Mouse (Mus musculus) kidney, embryonic 16.5 days (tissue): ENCODE data around the gene AI593442. TPM values are rescaled to one million over a fixed set of nuclear protein-coding genes. Genes with fewer than 3 reads are reported as not detected.

ENCODE experiments used
- ATAC-seq: fragments of 200-750 bp; cut with Nextera tagmentation; 2 replicates; pipeline ENCODE4 v1.8.0; 2017; ENCODE audit warnings: moderate TSS enrichment; ENCODE audit not compliant: low FRiP score, low TSS enrichment
- H3K27ac ChIP-seq: fragments of 300-500 bp; sonication (generic); 2 replicates; pipeline ENCODE4 v1.5.1; 2014; ENCODE audit warnings: low read length
- H3K27me3 ChIP-seq: fragments of 300-500 bp; sonication (generic); 2 replicates; pipeline ENCODE4 v1.6.1; 2014; ENCODE audit warnings: low read length, control low read depth, mixed read lengths; ENCODE audit not compliant: insufficient read depth
- H3K36me3 ChIP-seq: fragments of 300-500 bp; sonication (generic); 2 replicates; pipeline ENCODE4 v1.6.1; 2014; ENCODE audit warnings: low read length, control low read depth, mixed read lengths; ENCODE audit not compliant: insufficient read depth
- H3K4me1 ChIP-seq: fragments of 300-500 bp; sonication (generic); 2 replicates; pipeline ENCODE4 v1.6.1; 2014; ENCODE audit warnings: low read length, control low read depth, mixed read lengths; ENCODE audit not compliant: insufficient read depth
- H3K4me2 ChIP-seq: fragments of 300-500 bp; sonication (generic); replicated peaks from 2 replicates; pipeline ENCODE4 v1.6.1; 2014; ENCODE audit warnings: low read depth, low read length
- H3K4me3 ChIP-seq: fragments of 300-500 bp; sonication (generic); 2 replicates; pipeline ENCODE4 v1.5.1; 2014; ENCODE audit warnings: mild to moderate bottlenecking, low read length
- H3K9ac ChIP-seq: fragments of 300-500 bp; sonication (generic); replicated peaks from 2 replicates; pipeline ENCODE4 v1.6.1; 2014; ENCODE audit warnings: low read length
- H3K9me3 ChIP-seq: fragments of 300-500 bp; sonication (generic); 2 replicates; pipeline ENCODE4 v1.6.1; 2016; ENCODE audit warnings: low read length, control low read depth
- WGBS: fragments of 180-500 bp; shearing (Covaris S2); extraction: QIAGEN DNeasy Blood & Tissue Kit; methylation state at CpG from one replicate; pipeline ENCODE4 v1.1.7; 2014; 5-methylcytosine and 5-hydroxymethylcytosine counted together
- polyA plus RNA-seq: library from polyadenylated mRNA; unstranded; fragments of >200 nt; fragmentation: Nextera tagmentation; extraction: Ambion mirVana; gene quantifications from 2 replicates; pipeline ENCODE4 v1.2.1, GENCODE M21; 2015

AI593442 gene
- 0.24 and 0.26 TPM in 2 replicates for polyA plus RNA-seq

DNA sequence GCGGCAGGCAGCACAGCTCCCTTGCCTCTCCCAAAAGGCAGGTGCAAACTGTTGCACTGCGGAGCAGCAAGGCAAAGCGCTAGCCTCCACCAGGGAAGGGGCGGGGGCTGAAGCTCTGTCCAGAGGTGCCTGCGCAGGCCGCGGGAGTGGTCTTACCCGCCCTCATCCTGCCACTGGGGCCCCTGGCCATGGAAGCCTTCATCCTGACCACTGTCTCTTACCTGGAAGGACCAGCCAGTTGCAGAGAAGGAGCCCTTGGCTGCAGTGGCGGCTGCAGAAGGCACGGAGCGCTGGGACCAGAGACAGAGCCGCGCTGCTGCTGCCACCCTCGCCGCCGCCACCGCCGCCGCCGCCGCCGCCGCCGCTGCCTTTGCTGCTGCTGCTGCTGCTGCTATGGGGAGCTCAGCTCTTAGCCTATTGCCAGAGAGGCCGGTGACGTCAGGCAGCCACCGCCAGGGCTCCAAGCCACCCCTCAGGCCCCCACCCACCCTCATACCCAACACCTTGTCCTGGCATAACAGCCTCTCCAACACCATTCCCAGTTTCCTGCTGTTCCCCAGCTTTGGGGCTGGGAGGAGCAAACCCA, at the start of gene AI593442:
TSS of gene AI593442 (minus strand) at position 419 of the 586 bp plus-strand sequence.
- under 1% methylated on average over 27 of the region's 27 CpGs for WGBS
- Histone ChIP-seq H3K9ac (0 out of 2 replicates have a peak within 1 kb of the TSS, but pooled peaks have one; percentile 8), H3K4me1 (peaks cover 7% of the 10 kb centered on the region), H3K9me3 (no peaks in the 10 kb centered on the region), H3K36me3 (no peaks in the 10 kb centered on the region), H3K27ac (no peak within 1 kb of the TSS), H3K4me3 (peak within 1 kb of the TSS; percentile 44), H3K4me2 (peak within 1 kb of the TSS; percentile 58), H3K27me3 (peaks cover 40% of the 10 kb centered on the region)
- peak; percentile 81 for ATAC-seq

GRCm38 (mm10) chr9:52728806-52729205, 49.2 kb upstream of the AI593442 start:
- H3K9me3 ChIP-seq = no peaks in the 10 kb centered on the region
- no peaks in the 10 kb centered on the region for H3K36me3 ChIP-seq
- WGBS = 79% methylated on average over 5 of the region's 5 CpGs
- no peak overlapping the region for H3K9ac ChIP-seq
- no peak overlapping the region for H3K27ac ChIP-seq
- no peak overlapping the region for H3K4me2 ChIP-seq
- H3K4me1 ChIP-seq = no peaks in the 10 kb centered on the region
- no peaks in the 10 kb centered on the region for H3K27me3 ChIP-seq
- H3K4me3 ChIP-seq = no peak overlapping the region
- ATAC-seq = no peak

- WGBS = 83% methylated on average over 1 of the region's 1 CpGs
- H3K4me2 ChIP-seq = no peak overlapping the region
- ATAC-seq = no peak
These were observed 43.0 kb upstream of the AI593442 start for GRCm38 (mm10) chr9:52722626-52723025.

GRCm38 (mm10) chr9:52719562-52719961, 40.0 kb upstream of the AI593442 start:
- Histone ChIP-seq H3K4me1 (no peaks in the 10 kb centered on the region), H3K4me2 (no peak overlapping the region), H3K27ac (no peak overlapping the region), H3K9ac (no peak overlapping the region), H3K36me3 (no peaks in the 10 kb centered on the region), H3K9me3 (no peaks in the 10 kb centered on the region), H3K27me3 (no peaks in the 10 kb centered on the region), H3K4me3 (no peak overlapping the region)
- ATAC-seq = no peak
- 40% methylated on average over 2 of the region's 2 CpGs for WGBS

More at GRCm38 (mm10) chr9:52722626-52723025, 43.0 kb upstream of the AI593442 start:
- Histone ChIP-seq H3K27me3 (no peaks in the 10 kb centered on the region), H3K27ac (no peak overlapping the region), H3K36me3 (no peaks in the 10 kb centered on the region), H3K9me3 (no peaks in the 10 kb centered on the region), H3K9ac (no peak overlapping the region), H3K4me1 (no peaks in the 10 kb centered on the region), H3K4me3 (no peak overlapping the region)

DNA sequence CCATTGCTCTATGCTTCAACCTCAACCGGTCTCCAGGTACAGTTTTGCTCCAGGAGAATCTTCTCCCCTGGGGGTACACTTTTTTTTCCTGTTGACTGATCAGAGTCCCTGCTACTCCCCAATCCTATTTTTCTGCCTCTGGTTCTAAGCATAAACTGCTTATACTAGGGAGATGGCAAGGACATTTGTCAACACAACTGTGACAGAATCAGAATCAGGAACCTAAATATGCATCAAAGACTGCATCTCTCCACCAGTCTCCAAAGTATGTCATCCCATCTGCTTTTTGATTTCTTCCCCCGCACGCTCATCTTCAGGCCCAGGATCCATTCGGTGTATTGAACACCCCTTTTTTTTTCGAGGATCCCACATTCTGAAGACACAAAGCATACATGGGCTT, 456 bp upstream of the AI593442 start:
- Histone ChIP-seq H3K9me3 (no peaks in the 10 kb centered on the region), H3K27me3 (peaks cover 40% of the 10 kb centered on the region), H3K4me3 (no peak overlapping the region), H3K36me3 (no peaks in the 10 kb centered on the region), H3K4me1 (peaks cover 7% of the 10 kb centered on the region), H3K4me2 (no peak overlapping the region), H3K27ac (no peak overlapping the region), H3K9ac (no peak overlapping the region)
- 68% methylated on average over 5 of the region's 5 CpGs for WGBS
- ATAC-seq = no peak

- ATAC-seq = no peak
- H3K27ac ChIP-seq = no peak overlapping the region
- no peaks in the 10 kb centered on the region for H3K36me3 ChIP-seq
- H3K9ac ChIP-seq = no peak overlapping the region
- H3K9me3 ChIP-seq = no peaks in the 10 kb centered on the region
- H3K4me1 ChIP-seq = peaks cover 7% of the 10 kb centered on the region
- peak overlapping the region; percentile 58 for H3K4me2 ChIP-seq
- H3K4me3 ChIP-seq = peak overlapping the region; percentile 44
- under 1% methylated on average over 10 of the region's 10 CpGs for WGBS
- peaks cover 40% of the 10 kb centered on the region for H3K27me3 ChIP-seq
These were observed 753 bp downstream of the AI593442 start for GRCm38 (mm10) chr9:52678839-52679215.

- Histone ChIP-seq H3K27ac (no peak overlapping the region), H3K4me3 (peak overlapping the region; percentile 44), H3K27me3 (peaks cover 40% of the 10 kb centered on the region), H3K9me3 (no peaks in the 10 kb centered on the region), H3K4me1 (peaks cover 7% of the 10 kb centered on the region), H3K9ac (no peak overlapping the region), H3K4me2 (peak overlapping the region; percentile 58), H3K36me3 (no peaks in the 10 kb centered on the region)
- ATAC-seq = no peak
- WGBS = under 1% methylated on average over 28 of the region's 28 CpGs
These were observed 1.3 kb downstream of the AI593442 start for GRCm38 (mm10) chr9:52678179-52678838.

GRCm38 (mm10) chr9:52676587-52676986, 3.0 kb downstream of the AI593442 start:
- H3K27ac ChIP-seq = no peak overlapping the region
- WGBS = 20% methylated on average over 4 of the region's 4 CpGs
- peaks cover 40% of the 10 kb centered on the region for H3K27me3 ChIP-seq
- H3K9me3 ChIP-seq = no peaks in the 10 kb centered on the region
- peaks cover 7% of the 10 kb centered on the region for H3K4me1 ChIP-seq
- no peak overlapping the region for H3K9ac ChIP-seq
- H3K4me3 ChIP-seq = no peak overlapping the region
- no peak overlapping the region for H3K4me2 ChIP-seq
- no peaks in the 10 kb centered on the region for H3K36me3 ChIP-seq
- no peak for ATAC-seq

DNA sequence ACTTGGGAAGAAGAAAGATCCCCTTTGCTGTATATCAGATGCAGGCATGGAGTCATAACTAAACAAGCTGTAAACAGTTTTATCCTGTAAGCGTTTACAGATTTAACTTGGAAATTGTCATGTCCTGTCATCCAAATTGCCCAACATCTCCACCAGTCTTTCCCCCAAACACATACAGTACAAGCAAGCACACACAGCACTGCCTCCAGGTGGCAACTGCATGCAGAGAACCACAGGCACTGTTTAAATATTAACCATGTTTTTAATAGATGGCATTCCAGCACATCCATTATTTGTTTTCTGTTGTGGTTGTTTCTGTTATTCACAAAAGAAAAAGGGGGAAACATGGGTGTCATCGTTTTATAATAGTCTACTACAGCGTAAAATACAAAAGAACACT, 3.6 kb downstream of the AI593442 start:
- peaks cover 40% of the 10 kb centered on the region for H3K27me3 ChIP-seq
- no peak overlapping the region for H3K4me3 ChIP-seq
- H3K36me3 ChIP-seq = no peaks in the 10 kb centered on the region
- H3K4me1 ChIP-seq = peaks cover 7% of the 10 kb centered on the region
- H3K9me3 ChIP-seq = no peaks in the 10 kb centered on the region
- H3K4me2 ChIP-seq = no peak overlapping the region
- WGBS = 64% methylated on average over 3 of the region's 3 CpGs
- no peak overlapping the region for H3K9ac ChIP-seq
- ATAC-seq = no peak
- no peak overlapping the region for H3K27ac ChIP-seq

GRCm38 (mm10) chr9:52661422-52661821, 18.2 kb downstream of the AI593442 start:
- ATAC-seq = no peak
- Histone ChIP-seq H3K4me3 (no peak overlapping the region), H3K4me1 (no peaks in the 10 kb centered on the region), H3K36me3 (no peaks in the 10 kb centered on the region), H3K27me3 (no peaks in the 10 kb centered on the region), H3K4me2 (no peak overlapping the region), H3K27ac (no peak overlapping the region), H3K9ac (no peak overlapping the region), H3K9me3 (no peaks in the 10 kb centered on the region)
- WGBS = 74% methylated on average over 3 of the region's 3 CpGs
